Mouse (Mus musculus) gastrocnemius, adult 2 months (tissue): ENCODE results near the gene Lztr1. TPM values are rescaled to one million over a fixed set of nuclear protein-coding genes. Genes with fewer than 3 reads are reported as not detected.
"Not testable (repeated sequence)": the region's sequence is repeated elsewhere in the genome, so short reads cannot be mapped to it uniquely, and the experiment has no call there.

Experiments
- DNase-seq: peaks from one replicate; pipeline ENCODE4 v3.0.0; 2022
- H3K27ac ChIP-seq: fragments of 200-600 bp; 2 replicates; pipeline ENCODE4 v1.8.1; 2022; ENCODE audit warnings: mild to moderate bottlenecking
- H3K4me3 ChIP-seq: fragments of 200-600 bp; 2 replicates; pipeline ENCODE4 v1.8.1; 2022; ENCODE audit warnings: mild to moderate bottlenecking, moderate library complexity
- CTCF ChIP-seq: fragments of 200-600 bp; IDR thresholded peaks from 2 replicates; pipeline ENCODE4 v1.8.1; 2022; ENCODE audit warnings: antibody characterized with exemption, mild to moderate bottlenecking, moderate library complexity
- intact Hi-C: fragments of 180-260 bp; cut with DNase I; formaldehyde crosslinking; loops from one replicate; pipeline ENCODE4 v1.15.1; 2025
- total RNA-seq, 2 experiments: library from RNA; stranded (reverse); gene quantifications; 2 replicates each; pipeline ENCODE4 v1.2.3; 2021

The Lztr1 gene
- total RNA-seq, 2 experiments from 2014 or later = 25.2 to 25.9 TPM

- H3K27ac ChIP-seq = no peak overlapping the region
- no peak for TF ChIP-seq CTCF
These were observed 34.1 kb downstream of the Lztr1 start for GRCm38 (mm10) chr16:17542632-17543031.

GRCm38 (mm10) chr16:17552837-17553236 lies 44.3 kb downstream of the Lztr1 start:
- H3K4me3 ChIP-seq = no peak overlapping the region
- no peak for TF ChIP-seq CTCF
- intact Hi-C loops = no loop called here
- no peak overlapping the region for H3K27ac ChIP-seq
- no peak for DNase-seq

More at GRCm38 (mm10) chr16:17542632-17543031, 34.1 kb downstream of the Lztr1 start:
- H3K4me3 ChIP-seq = no peak overlapping the region
- intact Hi-C loops = no loop called here
- DNase-seq = no peak

- Histone ChIP-seq H3K4me3 (peak overlapping the region; percentile 29), H3K27ac (no peak overlapping the region)
- no peak for TF ChIP-seq CTCF
- intact Hi-C loops = no loop called here
- DNase-seq = peak; percentile 41
These were observed 45.6 kb downstream of the Lztr1 start for GRCm38 (mm10) chr16:17553910-17554685.

DNA sequence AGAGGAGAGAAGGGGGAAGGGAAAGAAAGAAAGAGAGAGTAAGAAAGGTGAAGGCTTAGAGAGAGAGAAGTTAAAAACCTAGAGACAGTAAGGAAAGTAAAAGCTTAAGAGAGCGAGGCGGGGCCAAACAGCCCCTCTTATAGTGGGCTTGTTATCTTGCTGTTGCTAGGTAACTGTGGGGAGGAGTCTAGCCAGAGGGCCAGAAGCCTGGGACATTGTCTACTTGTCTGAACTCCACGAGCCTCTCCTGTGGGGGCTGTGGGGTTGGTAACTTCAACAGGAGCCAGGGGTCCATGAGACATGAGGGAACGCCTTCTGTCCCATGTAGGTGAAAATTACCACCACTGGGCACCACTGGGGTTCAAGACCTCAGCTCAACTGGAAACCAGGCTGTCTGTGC lies 46.2 kb downstream of the Lztr1 start:
- H3K4me3 ChIP-seq, DNase-seq, H3K27ac ChIP-seq, intact Hi-C loops: not testable (repeated sequence)

DNA sequence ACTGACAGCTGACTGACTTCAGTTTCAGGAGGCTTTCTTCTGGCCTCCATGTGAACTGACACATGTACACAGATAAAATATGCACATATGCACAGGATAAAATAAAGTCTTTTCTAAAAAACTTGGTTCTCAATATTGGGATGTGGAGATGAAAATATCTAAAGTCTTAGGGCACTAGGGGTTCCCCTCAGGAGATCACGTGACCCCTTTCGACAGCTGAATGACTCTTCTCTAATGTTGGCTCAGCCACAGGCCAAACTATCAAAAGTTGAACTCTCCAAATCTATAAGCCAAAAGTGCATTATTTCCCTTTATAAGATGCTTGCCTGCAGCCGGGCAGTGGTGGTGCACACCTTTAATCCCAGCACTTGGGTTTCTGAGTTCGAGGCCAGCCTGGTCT lies 47.7 kb downstream of the Lztr1 start:
- intact Hi-C loops = no loop called here

DNA sequence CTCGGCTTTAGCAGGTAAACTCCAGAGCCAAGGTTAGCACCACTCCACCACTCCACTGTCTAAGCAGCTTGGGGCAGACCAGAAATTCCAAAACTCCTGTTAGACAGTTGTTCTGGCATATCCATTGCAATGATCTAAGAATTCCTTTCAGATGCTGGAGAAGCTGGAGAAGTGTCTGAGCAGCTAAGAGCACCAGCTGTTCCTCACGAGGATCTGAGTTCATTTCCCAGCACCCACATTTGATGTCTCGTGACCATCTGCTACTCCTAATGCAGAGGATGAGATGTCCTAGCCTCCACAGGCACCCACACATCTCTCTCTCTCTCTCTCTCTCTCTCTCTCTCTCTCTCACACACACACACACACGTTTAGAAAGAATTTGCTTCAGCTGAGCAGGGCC lies 48.4 kb downstream of the Lztr1 start:
- no peak for TF ChIP-seq CTCF
- Histone ChIP-seq H3K4me3 (no peak overlapping the region), H3K27ac (no peak overlapping the region)
- DNase-seq = no peak
- intact Hi-C loops = no loop called here

More for the DNA sequence above, 47.7 kb downstream of the Lztr1 start:
- H3K27ac ChIP-seq = no peak overlapping the region
- TF ChIP-seq CTCF = no peak
- DNase-seq = no peak
- H3K4me3 ChIP-seq = no peak overlapping the region

GRCm38 (mm10) chr16:17557947-17558480 lies 49.5 kb downstream of the Lztr1 start:
- DNase-seq = peak; percentile 72
- intact Hi-C loops = loop anchor here (2.0 kb wide), 1 partner anchor 61 kb away; the partner anchor contains the start of gene Smpd4
- Histone ChIP-seq H3K4me3 (no peak overlapping the region), H3K27ac (no peak overlapping the region; the same call in 1 of the 2 replicates)
- TF ChIP-seq CTCF = peak; percentile 99

DNA sequence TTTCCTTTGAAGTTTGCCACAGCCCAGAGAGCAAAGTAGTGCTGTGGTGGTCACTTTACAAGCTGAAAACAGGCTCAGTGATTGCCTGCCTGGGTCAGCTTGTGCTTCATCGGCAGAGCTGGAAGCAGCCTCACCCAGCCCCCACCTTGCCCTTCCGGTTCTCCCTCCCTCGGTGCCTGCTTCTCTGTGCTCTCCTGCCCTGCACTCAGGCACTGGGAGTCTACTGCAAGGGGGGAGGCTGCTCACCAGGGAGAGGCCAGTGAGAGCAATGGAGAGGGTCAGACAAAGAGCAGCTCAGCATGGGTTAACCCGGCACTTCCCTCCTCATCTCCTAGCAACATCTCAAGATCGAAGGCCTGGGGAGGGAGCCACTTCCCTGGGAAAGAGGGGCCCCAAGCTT lies 50.3 kb downstream of the Lztr1 start:
- H3K4me3 ChIP-seq = no peak overlapping the region
- DNase-seq = no peak
- H3K27ac ChIP-seq = no peak overlapping the region
- intact Hi-C loops = loop anchor here (2.0 kb wide), 1 partner anchor 60 kb away; the partner anchor contains the start of gene Smpd4
- no peak for TF ChIP-seq CTCF

- intact Hi-C loops = loop anchor here (2.0 kb wide), 1 partner anchor 59 kb away; the partner anchor contains the start of gene Smpd4
- Histone ChIP-seq H3K27ac (no peak overlapping the region), H3K4me3 (no peak overlapping the region)
- no peak for DNase-seq
- no peak for TF ChIP-seq CTCF
These were observed 51.0 kb downstream of the Lztr1 start for GRCm38 (mm10) chr16:17559396-17560027.

DNA sequence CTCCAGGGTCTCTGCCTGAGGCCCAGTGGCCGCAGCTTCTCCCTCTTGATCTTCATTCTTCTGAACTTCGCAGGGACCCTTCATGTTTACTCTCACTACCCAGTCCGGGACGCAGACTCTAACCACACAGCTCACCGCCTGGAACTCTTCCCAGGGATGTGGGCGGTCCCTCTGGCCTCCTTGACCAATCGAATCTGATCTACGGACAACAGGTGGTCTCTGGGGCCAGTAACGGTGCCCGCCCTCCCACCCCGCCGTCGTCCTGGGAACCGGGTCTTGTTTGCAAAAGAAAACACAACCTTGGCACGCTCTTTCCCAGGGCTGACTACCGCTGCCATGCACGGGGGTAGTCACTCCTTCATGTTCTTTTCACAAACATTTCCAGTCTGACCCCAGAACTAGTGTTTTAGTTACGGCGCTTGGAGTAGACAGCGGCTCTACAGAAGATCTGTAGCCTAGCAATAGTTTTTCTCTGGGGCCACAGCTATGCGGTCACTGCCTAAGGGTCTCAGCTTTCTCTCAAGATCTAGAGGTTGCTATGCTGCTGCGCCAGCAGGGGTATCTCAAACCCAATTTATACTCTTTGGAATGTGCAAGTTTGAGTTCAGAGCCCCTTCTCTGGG lies 52.8 kb downstream of the Lztr1 start, which contains the start of gene Lrrc74b:
Gene Lrrc74b, minus strand, starts transcription at position 120 of the 623 bp plus-strand sequence.
- DNase-seq = peak; percentile 91
- intact Hi-C loops = no loop called here
- no peak for TF ChIP-seq CTCF
- peak within 1 kb of the TSS; percentile 79 for H3K4me3 ChIP-seq
- H3K27ac ChIP-seq = peak within 1 kb of the TSS; percentile 87

DNA sequence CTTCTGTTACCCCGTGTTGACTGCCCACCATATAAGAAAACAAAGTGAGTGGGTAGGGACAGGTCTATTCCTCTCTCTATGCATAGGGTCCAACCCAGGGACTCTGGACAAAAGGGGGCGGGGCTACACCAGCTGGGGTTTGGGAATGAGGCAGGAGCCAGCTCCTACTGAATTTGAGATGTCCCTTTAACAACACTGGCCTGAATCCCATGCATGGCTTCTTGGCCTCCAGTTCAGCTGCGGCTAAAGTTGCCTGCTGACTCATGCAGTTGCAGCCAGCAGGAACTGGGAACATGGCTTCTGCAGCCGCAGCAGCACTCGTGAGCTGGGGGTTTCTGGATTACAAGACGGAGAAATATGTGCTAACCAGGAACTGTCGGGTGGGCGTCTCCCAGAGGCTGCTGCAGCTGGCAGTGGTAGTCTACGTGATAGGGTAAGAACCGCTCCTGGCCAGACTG lies 53.3 kb downstream of the Lztr1 start, which contains the start of gene P2rx6:
Gene P2rx6, plus strand, starts transcription at position 135 of the 458 bp plus-strand sequence.
- intact Hi-C loops = no loop called here
- no peak for TF ChIP-seq CTCF

DNA sequence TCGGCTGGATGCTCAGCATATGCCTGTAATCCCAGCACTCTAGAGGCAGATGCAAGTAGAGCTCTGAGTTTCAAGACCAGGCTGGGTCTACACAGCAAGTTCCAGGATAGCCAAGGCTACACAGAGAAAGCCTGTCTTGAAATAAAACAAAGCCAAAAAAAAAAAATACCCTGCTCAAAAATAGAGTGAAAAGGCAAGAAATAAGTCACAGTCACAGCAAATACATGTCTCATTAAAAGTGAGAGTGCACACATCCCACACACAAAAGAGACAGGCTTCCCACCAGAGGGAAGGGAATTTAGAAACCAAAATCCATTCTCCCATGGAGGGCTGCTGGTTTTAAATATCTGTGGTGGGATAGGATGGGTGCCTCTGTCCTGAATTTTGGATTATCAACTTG lies 55.1 kb downstream of the Lztr1 start:
- TF ChIP-seq CTCF = no peak
- Histone ChIP-seq H3K4me3 (no peak overlapping the region), H3K27ac (no peak overlapping the region)
- no peak for DNase-seq
- intact Hi-C loops = no loop called here

More for the DNA sequence above, 53.3 kb downstream of the Lztr1 start, which contains the start of gene P2rx6:
- Histone ChIP-seq H3K27ac (peak within 1 kb of the TSS; percentile 87), H3K4me3 (peak within 1 kb of the TSS; percentile 79)
- peak; percentile 83 for DNase-seq
